Mouse (Mus musculus) midbrain, postnatal 0 days (tissue): Measurements from ENCODE around the gene Gm30191. TPM values are rescaled to one million over a fixed set of nuclear protein-coding genes. Genes with fewer than 3 reads are reported as not detected.
A peak's percentile ranks its signal among the peaks of the same experiment; 100 is the strongest.

ENCODE experiments used
- ATAC-seq: fragments of 200-750 bp; cut with Nextera tagmentation; 2 replicates; pipeline ENCODE4 v1.8.0; 2017; ENCODE audit warnings: moderate number of reproducible peaks, mild to moderate bottlenecking, moderate TSS enrichment, moderate library complexity; ENCODE audit not compliant: low FRiP score
- DNase-seq: peaks from one replicate; pipeline ENCODE4 v3.0.0-alpha.2; 2015; ENCODE audit warnings: low spot score
- H3K27ac ChIP-seq: fragments of 300-500 bp; sonication (generic); 2 replicates; pipeline ENCODE4 v1.5.1; 2014; ENCODE audit warnings: low read depth, mild to moderate bottlenecking, low read length, mixed read lengths
- H3K27me3 ChIP-seq: fragments of 300-500 bp; sonication (generic); 2 replicates; pipeline ENCODE4 v1.6.1; 2014; ENCODE audit warnings: low read length, control low read depth, mixed read lengths; ENCODE audit not compliant: insufficient read depth
- H3K36me3 ChIP-seq: fragments of 300-500 bp; sonication (generic); 2 replicates; pipeline ENCODE4 v1.6.1; 2014; ENCODE audit warnings: low read length, control low read depth, mixed read lengths; ENCODE audit not compliant: insufficient read depth
- H3K4me1 ChIP-seq: fragments of 300-500 bp; sonication (generic); 2 replicates; pipeline ENCODE4 v1.6.1; 2014; ENCODE audit warnings: mild to moderate bottlenecking, control low read depth, antibody characterized with exemption, low read length, mixed read lengths; ENCODE audit not compliant: insufficient read depth
- H3K4me2 ChIP-seq: fragments of 300-500 bp; sonication (generic); 2 replicates; pipeline ENCODE4 v1.6.1; 2014; ENCODE audit warnings: low read depth, mild to moderate bottlenecking, low read length, mixed read lengths; ENCODE audit not compliant: poor library complexity, severe bottlenecking
- H3K4me3 ChIP-seq: fragments of 300-500 bp; sonication (generic); 2 replicates; pipeline ENCODE4 v1.5.1; 2014; ENCODE audit warnings: low read depth, mild to moderate bottlenecking, low read length, moderate library complexity
- H3K9ac ChIP-seq: fragments of 300-500 bp; sonication (generic); replicated peaks from 2 replicates; pipeline ENCODE4 v1.6.1; 2014; ENCODE audit warnings: mild to moderate bottlenecking, low read length, moderate library complexity, mixed read lengths; ENCODE audit not compliant: poor library complexity, severe bottlenecking
- H3K9me3 ChIP-seq: fragments of 300-500 bp; sonication (generic); 2 replicates; pipeline ENCODE4 v1.6.1; 2016; ENCODE audit warnings: low read length, control low read depth
- CTCF ChIP-seq: IDR thresholded peaks from 2 replicates; pipeline ENCODE4 v1.5.1; 2016; ENCODE audit warnings: antibody characterized with exemption, mild to moderate bottlenecking
- WGBS: fragments of 180-500 bp; shearing (Covaris S2); extraction: QIAGEN DNeasy Blood & Tissue Kit; methylation state at CpG from one replicate; pipeline ENCODE4 v1.1.7; 2014; 5-methylcytosine and 5-hydroxymethylcytosine counted together
- polyA plus RNA-seq: library from polyadenylated mRNA; unstranded; fragments of >200 nt; fragmentation: Nextera tagmentation; extraction: Ambion mirVana; gene quantifications from 2 replicates; pipeline ENCODE4 v1.2.1, GENCODE M21; 2015
- total RNA-seq: library from RNA; depleted of rRNA; stranded (reverse); fragments of >200 nt; gene quantifications from 2 replicates; pipeline ENCODE4 v1.2.3, GENCODE M21; 2014

Gm30191 gene
- total and polyA plus RNA-seq, 2 experiments from 2014 or later, result 0.42 TPM; not detected in 1

DNA sequence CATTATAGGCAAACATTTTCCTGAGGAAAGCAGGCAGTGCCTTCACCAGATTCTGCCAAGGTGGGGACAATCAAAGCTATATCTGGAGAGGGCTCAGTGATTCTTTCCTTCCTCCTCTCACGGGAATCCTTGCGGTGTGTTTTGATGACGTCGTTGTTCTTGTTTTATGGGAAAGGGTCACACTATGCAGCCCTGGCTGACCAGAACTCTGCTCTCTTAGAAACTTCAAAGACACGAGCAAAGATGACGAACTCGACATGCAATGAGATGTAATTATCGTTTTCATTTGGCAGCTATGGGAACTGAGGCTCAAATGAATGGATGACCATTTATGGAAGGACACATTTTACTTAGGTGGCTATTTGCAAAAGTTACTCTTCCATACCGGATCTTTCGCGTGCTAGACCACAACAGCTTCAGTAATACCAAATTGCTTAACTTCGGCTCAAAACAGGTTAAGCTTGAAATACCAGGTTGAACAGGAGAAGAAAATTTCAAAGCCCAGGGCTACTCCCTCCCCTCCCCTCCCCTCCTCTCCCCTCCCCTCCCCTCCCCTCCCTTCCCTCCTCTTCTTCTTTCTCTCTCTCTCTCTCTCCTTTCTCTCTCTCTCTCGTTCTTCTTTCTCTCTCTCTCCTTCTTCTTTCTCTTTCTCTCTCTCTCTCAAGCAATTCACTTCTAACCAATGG is 26.1 kb downstream of the Gm30191 start:
- H3K4me3 ChIP-seq, result no peak overlapping the region
- peaks cover 14% of the 10 kb centered on the region for H3K36me3 ChIP-seq
- H3K9me3 ChIP-seq, result no peaks in the 10 kb centered on the region
- 39% methylated on average over 12 of the region's 13 CpGs for WGBS
- H3K27ac ChIP-seq, result no peak overlapping the region
- no peak overlapping the region for H3K9ac ChIP-seq
- no peak for TF ChIP-seq CTCF
- no peaks in the 10 kb centered on the region for H3K4me1 ChIP-seq
- no peaks in the 10 kb centered on the region for H3K27me3 ChIP-seq
- ATAC-seq (no peak), DNase-seq (no peak)
- H3K4me2 ChIP-seq, result no peak overlapping the region

DNA sequence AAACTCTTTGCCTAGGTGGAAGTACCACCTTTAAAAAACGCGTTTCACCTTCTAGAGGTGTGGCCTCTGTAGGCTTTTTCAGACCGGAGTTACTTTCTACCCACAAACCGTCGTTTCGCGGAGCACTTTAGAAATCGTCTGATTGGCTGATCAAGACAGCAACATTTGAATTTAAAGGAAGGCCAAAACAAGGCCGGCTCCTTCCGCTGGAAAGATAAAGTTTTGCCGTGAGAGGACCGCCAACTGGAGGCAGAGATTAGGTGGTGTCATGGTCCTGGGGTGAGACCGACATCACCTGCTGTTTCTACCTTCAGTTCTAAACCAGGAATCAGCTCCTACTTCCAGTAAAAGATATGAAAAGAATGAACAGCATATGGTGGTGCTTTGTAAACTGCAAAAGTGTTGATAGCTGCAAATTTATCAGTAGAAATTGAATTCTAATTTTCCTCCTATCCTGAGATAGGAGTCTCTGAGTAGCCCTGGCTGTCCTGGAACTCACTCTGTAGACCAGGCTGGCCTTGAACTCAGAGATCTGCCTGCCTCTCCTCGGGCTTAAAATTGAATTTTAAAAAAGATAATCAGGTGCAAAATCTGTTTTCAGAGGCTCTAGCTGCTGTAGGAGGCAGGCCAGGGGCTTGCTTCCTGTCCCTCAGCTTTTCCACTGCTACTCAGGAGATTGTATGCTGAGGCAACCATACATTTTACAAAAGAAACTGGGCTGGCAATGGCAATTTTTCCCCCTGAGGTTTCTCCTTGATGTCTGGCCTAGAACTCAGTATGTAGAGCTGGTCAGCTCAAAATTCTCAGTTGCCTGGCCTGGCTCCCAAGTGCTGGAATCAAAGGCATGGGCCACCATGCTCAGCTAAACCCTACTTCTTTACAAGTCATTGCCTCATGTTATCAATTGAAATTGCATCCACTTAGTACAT is 26.9 kb downstream of the Gm30191 start:
- no peak overlapping the region for H3K9ac ChIP-seq
- WGBS, result 4% methylated on average over 14 of the region's 14 CpGs
- H3K4me2 ChIP-seq, result no peak overlapping the region
- no peaks in the 10 kb centered on the region for H3K9me3 ChIP-seq
- peaks cover 20% of the 10 kb centered on the region for H3K36me3 ChIP-seq
- no peak overlapping the region for H3K4me3 ChIP-seq
- ATAC-seq, result no peak
- H3K27me3 ChIP-seq, result no peaks in the 10 kb centered on the region
- no peaks in the 10 kb centered on the region for H3K4me1 ChIP-seq
- no peak for DNase-seq
- no peak for TF ChIP-seq CTCF
- H3K27ac ChIP-seq, result no peak overlapping the region

DNA sequence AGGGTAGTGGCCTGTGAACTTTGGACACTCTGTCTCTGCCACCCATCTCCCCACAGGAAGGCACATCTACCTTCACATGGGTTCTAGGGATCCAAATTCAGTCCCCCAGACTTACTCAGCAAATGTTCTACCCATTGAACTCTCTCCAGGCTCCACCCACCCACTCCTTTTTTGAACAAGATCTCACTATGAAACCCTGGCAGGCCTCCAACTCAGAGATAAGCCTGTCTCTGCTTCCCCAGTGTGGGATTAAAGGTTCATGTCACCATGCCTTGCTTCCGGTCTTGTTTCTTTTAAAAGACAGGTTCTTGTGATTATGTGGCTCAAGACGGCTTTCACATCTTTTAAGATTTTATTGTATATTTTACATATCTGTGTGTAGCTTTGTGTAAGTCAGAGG is 38.2 kb downstream of the Gm30191 start:
- no peak for TF ChIP-seq CTCF
- DNase-seq (no peak), ATAC-seq (no peak)
- no peaks in the 10 kb centered on the region for H3K4me1 ChIP-seq
- H3K27me3 ChIP-seq, result no peaks in the 10 kb centered on the region
- 92% methylated on average over 2 of the region's 2 CpGs for WGBS
- no peaks in the 10 kb centered on the region for H3K9me3 ChIP-seq
- no peak overlapping the region for H3K27ac ChIP-seq
- H3K9ac ChIP-seq, result no peak overlapping the region
- H3K4me3 ChIP-seq, result no peak overlapping the region
- no peak overlapping the region for H3K4me2 ChIP-seq
- H3K36me3 ChIP-seq, result peaks cover 22% of the 10 kb centered on the region

DNA sequence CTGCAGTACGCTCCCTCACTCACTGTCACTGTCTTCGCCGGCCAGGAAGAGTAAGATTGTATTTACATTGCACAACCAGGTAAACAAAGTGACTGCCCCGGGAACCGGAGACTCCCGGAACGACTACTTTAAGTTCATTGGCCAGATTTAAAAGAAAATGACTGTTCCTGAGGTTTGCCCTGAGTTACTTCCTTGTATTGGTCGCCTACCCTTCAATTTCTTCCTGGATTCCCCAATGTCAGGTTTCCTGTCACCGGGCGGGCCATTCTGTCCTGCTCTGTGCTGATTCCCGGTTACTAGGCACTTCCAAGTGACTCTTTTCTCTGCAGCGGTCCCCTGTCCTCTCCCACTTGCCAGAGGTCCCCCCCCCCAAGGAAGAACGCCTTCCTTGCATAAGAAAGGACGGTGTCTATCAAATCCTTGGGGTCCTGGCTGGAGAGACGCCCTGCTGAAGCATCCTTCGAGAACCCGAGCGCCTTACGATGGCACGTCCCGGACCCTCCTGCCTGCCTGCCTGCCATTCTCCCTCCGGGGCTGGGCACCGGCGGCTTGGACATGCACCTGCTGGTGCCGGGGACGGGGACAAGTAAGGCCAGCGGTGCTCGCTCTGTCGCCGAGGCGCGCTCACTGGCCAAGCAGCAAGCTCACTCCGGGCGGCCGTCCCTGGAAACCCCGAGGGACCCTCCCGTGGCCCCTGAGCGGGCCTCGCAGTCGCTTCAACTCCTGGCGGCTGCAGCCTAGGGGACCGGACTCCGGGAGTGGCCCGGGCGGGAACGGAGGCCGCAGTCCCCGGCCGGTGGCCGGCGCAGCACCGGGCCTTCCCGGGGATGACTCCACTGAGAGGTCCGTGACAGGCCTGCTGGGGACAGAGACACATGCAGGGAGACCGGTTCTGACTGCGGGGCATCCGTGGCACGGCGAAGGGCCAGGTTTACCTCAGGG is 39.8 kb downstream of the Gm30191 start:
- Histone ChIP-seq H3K9me3 (no peaks in the 10 kb centered on the region), H3K4me3 (peak overlapping the region; percentile 71), H3K36me3 (peaks cover 22% of the 10 kb centered on the region), H3K27me3 (no peaks in the 10 kb centered on the region), H3K4me2 (peak overlapping the region; percentile 78), H3K4me1 (no peaks in the 10 kb centered on the region), H3K27ac (peak overlapping the region; percentile 100), H3K9ac (peak overlapping the region; percentile 100)
- DNase-seq (no peak), ATAC-seq (no peak; the same call in 1 of the 2 replicates)
- WGBS, result 3% methylated on average over 59 of the region's 59 CpGs
- no peak for TF ChIP-seq CTCF

GRCm38 (mm10) chr4:134287168-134287564 is 40.4 kb downstream of the Gm30191 start:
- Histone ChIP-seq H3K4me1 (no peaks in the 10 kb centered on the region), H3K36me3 (peaks cover 17% of the 10 kb centered on the region), H3K27me3 (no peaks in the 10 kb centered on the region), H3K4me2 (peak overlapping the region; percentile 78), H3K4me3 (peak overlapping the region; percentile 71), H3K9me3 (no peaks in the 10 kb centered on the region), H3K9ac (peak overlapping the region; percentile 100), H3K27ac (peak overlapping the region; percentile 100)
- TF ChIP-seq CTCF, result peak; percentile 59
- DNase-seq, result peak; percentile 95
- peak; percentile 93 for ATAC-seq
- WGBS, result under 1% methylated on average over 39 of the region's 59 CpGs
